Mouse (Mus musculus) testis, adult 2 months (tissue): Measurements from ENCODE around the gene Tmem265. TPM values are rescaled to one million over a fixed set of nuclear protein-coding genes. Genes with fewer than 3 reads are reported as not detected.

Experiments used
- H3K27ac ChIP-seq: fragments of 200-500 bp; 2 replicates; pipeline ENCODE4 v1.5.1; 2012; ENCODE audit warnings: low read depth, low read length; ENCODE audit not compliant: control insufficient read depth, insufficient read depth
- H3K27me3 ChIP-seq: fragments of 200-500 bp; 2 replicates; pipeline ENCODE4 v1.6.1; 2012; ENCODE audit warnings: mild to moderate bottlenecking, low read length, moderate library complexity; ENCODE audit not compliant: control insufficient read depth, insufficient read depth
- H3K36me3 ChIP-seq: fragments of 200-500 bp; 2 replicates; pipeline ENCODE4 v1.6.1; 2012; ENCODE audit warnings: mild to moderate bottlenecking, low read length; ENCODE audit not compliant: control insufficient read depth, insufficient read depth
- H3K4me1 ChIP-seq: fragments of 200-500 bp; 2 replicates; pipeline ENCODE4 v1.6.1; 2012; ENCODE audit warnings: low read length; ENCODE audit not compliant: control insufficient read depth, insufficient read depth
- H3K4me3 ChIP-seq: fragments of 200-500 bp; 2 replicates; pipeline ENCODE4 v1.5.1; 2012; ENCODE audit warnings: low read depth, mild to moderate bottlenecking, low read length, moderate library complexity, mixed read lengths; ENCODE audit not compliant: control insufficient read depth
- CTCF ChIP-seq: fragments of 200-500 bp; IDR thresholded peaks from 2 replicates; pipeline ENCODE4 v1.5.1; 2012; ENCODE audit warnings: low read depth, mild to moderate bottlenecking, inconsistent platforms, low read length, moderate library complexity; ENCODE audit not compliant: control insufficient read depth, insufficient read depth, insufficient replicate concordance
- POLR2A ChIP-seq: fragments of 200-500 bp; IDR thresholded peaks from 2 replicates; pipeline ENCODE4 v1.6.1; 2012; ENCODE audit warnings: low read depth, mild to moderate bottlenecking, inconsistent platforms, low read length, moderate library complexity; ENCODE audit not compliant: control insufficient read depth
- polyA plus RNA-seq: library from polyadenylated mRNA; depleted of rRNA; stranded (reverse); fragments of >200 nt; gene quantifications from 2 replicates; pipeline ENCODE4 v1.2.3, GENCODE M21; 2012; rRNA removed

The Tmem265 gene
- polyA plus RNA-seq, 1 experiment, result 4.5 TPM

DNA sequence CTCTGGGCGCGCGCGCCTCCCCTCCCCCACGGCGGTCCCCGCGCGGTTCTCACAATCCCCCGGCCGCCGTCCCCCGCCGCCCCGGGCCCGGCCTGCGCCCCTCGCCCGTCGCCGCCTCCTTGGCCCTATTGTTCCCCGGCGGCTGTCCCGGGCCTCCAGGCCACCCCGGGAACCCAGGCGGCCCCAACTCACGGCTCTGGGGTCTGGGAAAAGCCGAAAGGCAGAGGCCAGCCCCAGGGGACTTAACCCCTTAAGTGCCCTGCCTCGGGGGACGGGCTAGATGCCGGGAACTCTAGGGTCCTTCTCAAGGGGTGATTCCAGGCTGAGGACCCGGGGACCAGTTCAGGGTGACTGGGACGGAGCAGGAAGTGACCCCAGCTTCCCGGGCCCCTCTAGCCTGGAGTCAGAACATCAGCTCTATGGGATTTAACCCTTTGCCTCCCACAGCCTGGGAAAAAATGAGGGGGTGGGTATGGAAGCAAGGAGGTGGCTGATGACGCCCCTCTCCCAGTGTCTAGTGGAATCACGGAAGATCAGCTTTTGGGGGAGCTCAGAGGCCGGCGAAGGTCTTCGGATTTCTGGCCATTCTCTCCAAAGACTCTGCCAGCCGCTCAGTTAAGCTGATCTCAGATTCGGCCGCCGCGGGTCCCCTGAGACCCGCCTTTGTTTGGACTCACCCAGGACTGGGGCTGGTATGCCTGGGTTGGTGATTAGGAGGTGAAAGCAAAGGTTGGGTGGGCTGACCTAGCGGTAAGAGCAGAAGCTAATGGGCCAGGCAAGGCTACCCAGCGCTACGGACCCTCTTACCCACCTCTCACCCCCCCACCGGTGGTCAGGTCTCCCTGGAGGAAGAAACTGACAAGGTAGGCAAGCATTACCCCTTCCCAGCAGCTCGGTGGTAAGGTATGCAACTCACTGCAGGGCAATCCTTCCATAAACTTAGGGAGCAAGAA is 54.0 kb downstream of the Tmem265 start, which contains the start of gene Zfp629:
TSS of gene Zfp629 (minus strand) at position 907 of the 953 bp plus-strand sequence.
- Histone ChIP-seq H3K27ac (peak within 1 kb of the TSS; percentile 89), H3K36me3 (no peaks in the 10 kb centered on the region), H3K4me3 (peak within 1 kb of the TSS; percentile 97), H3K4me1 (peaks cover 29% of the 10 kb centered on the region), H3K27me3 (no peaks in the 10 kb centered on the region)
- TF ChIP-seq CTCF (no peak), POLR2A (no peak; the same call in none of the 2 replicates)

GRCm38 (mm10) chr7:127616336-127616735 is 55.1 kb downstream of the Tmem265 start:
- no peak overlapping the region for H3K27ac ChIP-seq
- H3K36me3 ChIP-seq, result no peaks in the 10 kb centered on the region
- peaks cover 24% of the 10 kb centered on the region for H3K4me1 ChIP-seq
- H3K27me3 ChIP-seq, result no peaks in the 10 kb centered on the region
- TF ChIP-seq CTCF (no peak), POLR2A (no peak)
- peak overlapping the region; percentile 10; the same call in 1 of the 2 replicates for H3K4me3 ChIP-seq

Other genes starting within 250 kb of the Tmem265 start
- gene Zfp768, start 215.8 kb upstream of the Tmem265 start, polyA plus RNA-seq, result 42.7 and 45.0 TPM in 2 replicates
- 1.0 and 1.4 TPM in 2 replicates for gene Zfp747, start 185.3 kb upstream of the Tmem265 start, polyA plus RNA-seq
- 0.32 and 0.37 TPM in 2 replicates for gene 9130019O22Rik, start 174.2 kb upstream of the Tmem265 start, polyA plus RNA-seq
- 6.2 and 6.7 TPM in 2 replicates for gene E430018J23Rik, start 167.8 kb upstream of the Tmem265 start, polyA plus RNA-seq
- gene Zfp764, start 154.6 kb upstream of the Tmem265 start, polyA plus RNA-seq, result 0.30 and 0.31 TPM in 2 replicates
- gene Zfp688, start 139.3 kb upstream of the Tmem265 start, polyA plus RNA-seq, result 18.6 and 30.1 TPM in 2 replicates
- 11.2 and 12.7 TPM in 2 replicates for gene Zfp689, start 112.2 kb upstream of the Tmem265 start, polyA plus RNA-seq
- 55.4 and 58.4 TPM in 2 replicates for gene Prr14, start 101.8 kb upstream of the Tmem265 start, polyA plus RNA-seq
- gene Fbrs, start 82.2 kb upstream of the Tmem265 start, polyA plus RNA-seq, result 42.8 and 44.8 TPM in 2 replicates
- gene Srcap, start 49.4 kb upstream of the Tmem265 start, polyA plus RNA-seq, result 13.7 and 20.0 TPM in 2 replicates
- 6.1 and 6.6 TPM in 2 replicates for gene Gm42715, start 41.8 kb upstream of the Tmem265 start, polyA plus RNA-seq
- 1,776 and 1,820 TPM in 2 replicates for gene Phkg2, start 11.9 kb downstream of the Tmem265 start, polyA plus RNA-seq
- gene Ccdc189, start 27.2 kb downstream of the Tmem265 start, polyA plus RNA-seq, result 200 and 220 TPM in 2 replicates
- 56.5 and 63.5 TPM in 2 replicates for gene Rnf40, start 27.4 kb downstream of the Tmem265 start, polyA plus RNA-seq
- 10.4 and 14.9 TPM in 2 replicates for gene Zfp629, start 54.4 kb downstream of the Tmem265 start, polyA plus RNA-seq
- 69.0 and 79.6 TPM in 2 replicates for gene Bcl7c, start 147.5 kb downstream of the Tmem265 start, polyA plus RNA-seq
- 4.7 and 5.1 TPM in 2 replicates for gene Ctf1, start 151.3 kb downstream of the Tmem265 start, polyA plus RNA-seq
- gene Ctf2, start 170.8 kb downstream of the Tmem265 start, polyA plus RNA-seq, result 0.07 TPM in 1 of 2 replicates, not detected in the other
- gene Fbxl19, start 183.2 kb downstream of the Tmem265 start, polyA plus RNA-seq, result 36.9 and 37.2 TPM in 2 replicates
- gene Orai3, start 208.4 kb downstream of the Tmem265 start, polyA plus RNA-seq, result 13.8 and 13.9 TPM in 2 replicates
- 15.9 and 18.2 TPM in 2 replicates for gene Setd1a, start 215.3 kb downstream of the Tmem265 start, polyA plus RNA-seq
- not detected in 2 replicates for gene Gm49388, start 224.2 kb downstream of the Tmem265 start, polyA plus RNA-seq
- gene Hsd3b7, start 239.2 kb downstream of the Tmem265 start, polyA plus RNA-seq, result 6.1 and 7.1 TPM in 2 replicates